Comparison of ENCODE assay signal across 22 mouse cellular contexts in genomic region chr12:75365621-75366124, GRCm38 (mm10). TPM values are rescaled to one million over a fixed set of nuclear protein-coding genes. Genes with fewer than 3 reads are reported as not detected.
"Had no signal": no experiment of that assay in that cellular context is flagged by ENCODE, and none has a peak within 500 bp of the region (broad histone marks: within the 10 kb centered on the region; RNA-seq: fewer than 3 reads in every experiment).

No protein-coding gene starts in this region.

- H3K4me2 ChIP-seq: limb, embryonic 13.5 days; liver, embryonic 13.5 days; neural tube, embryonic 13.5 days had no signal

- H3K4me1 ChIP-seq: liver, embryonic 13.5 days; midbrain, embryonic 10.5 days; neural tube, embryonic 13.5 days had no signal

- DNase-seq: kidney, adult 18-20 months; kidney, postnatal 10 days; kidney, postnatal 4 days; liver, embryonic 13.5 days; liver, postnatal 0 days; lung, postnatal 36 days; retina, postnatal 1 day; right cerebral cortex, postnatal 4 days; spleen, adult 18-20 months; thymus, postnatal 4 days had no signal

- H3K4me3 ChIP-seq: layer of hippocampus, adult 2 months; limb, embryonic 13.5 days; liver, embryonic 13.5 days; midbrain, embryonic 10.5 days; neural tube, embryonic 13.5 days had no signal

- H3K9ac ChIP-seq: limb, embryonic 13.5 days; liver, embryonic 13.5 days; liver, postnatal 0 days; neural tube, embryonic 13.5 days had no signal

- ATAC-seq: liver, postnatal 0 days; lung, postnatal 0 days; midbrain, embryonic 16.5 days had no signal

- H3K27me3 ChIP-seq: limb, embryonic 13.5 days; liver, embryonic 13.5 days; neural tube, embryonic 13.5 days had no signal

- H3K36me3 ChIP-seq: liver, embryonic 13.5 days; midbrain, embryonic 10.5 days; neural tube, embryonic 13.5 days had no signal

- H3K27ac ChIP-seq: layer of hippocampus, adult 2 months; limb, embryonic 13.5 days; liver, embryonic 13.5 days; midbrain, embryonic 10.5 days; neural tube, embryonic 13.5 days had no signal

- H3K9me3 ChIP-seq: limb, embryonic 13.5 days; liver, embryonic 13.5 days; midbrain, embryonic 10.5 days; neural tube, embryonic 13.5 days had no signal

RNA-seq across cellular contexts. Expression of gene Gphb5, which starts 50.9 kb away (rescaled TPM):
- total RNA-seq: layer of hippocampus, adult 2 months; layer of hippocampus, postnatal 10 days; left cerebral cortex, postnatal 36 days; megakaryocyte progenitor cell, adult 5-6 weeks had no signal
- polyA plus RNA-seq: kidney, embryonic 14.5 days; limb, embryonic 13.5 days; liver, embryonic 13.5 days; liver, postnatal 0 days; lung, postnatal 0 days; midbrain, embryonic 10.5 days; midbrain, embryonic 16.5 days; neural tube, embryonic 13.5 days; stomach, embryonic 14.5 days; testis, adult 2 months had no signal
